Mouse (Mus musculus) liver, embryonic 13.5 days (tissue): ENCODE results near the gene Mob1b. TPM values are rescaled to one million over a fixed set of nuclear protein-coding genes. Genes with fewer than 3 reads are reported as not detected.

Experiments
- ATAC-seq: fragments of 200-750 bp; cut with Nextera tagmentation; 2 replicates; pipeline ENCODE4 v1.8.0; 2017; ENCODE audit warnings: low read depth, mild to moderate bottlenecking, moderate number of reproducible peaks, moderate library complexity
- DNase-seq: peaks from one replicate; pipeline ENCODE4 v3.0.0; 2022
- H3K27ac ChIP-seq: fragments of 300-500 bp; sonication (generic); 2 replicates; pipeline ENCODE4 v1.5.1; 2015; ENCODE audit warnings: moderate library complexity, mild to moderate bottlenecking, inconsistent platforms
- H3K27me3 ChIP-seq: fragments of 300-500 bp; sonication (generic); 2 replicates; pipeline ENCODE4 v1.6.1; 2015; ENCODE audit warnings: mild to moderate bottlenecking, inconsistent platforms
- H3K36me3 ChIP-seq: fragments of 300-500 bp; sonication (generic); 2 replicates; pipeline ENCODE4 v1.6.1; 2015; ENCODE audit warnings: mild to moderate bottlenecking, inconsistent platforms
- H3K4me1 ChIP-seq: fragments of 300-500 bp; sonication (generic); replicated peaks from 2 replicates; pipeline ENCODE4 v1.6.1; 2015; ENCODE audit warnings: inconsistent platforms
- H3K4me2 ChIP-seq: fragments of 300-500 bp; sonication (generic); 2 replicates; pipeline ENCODE4 v1.6.1; 2015; ENCODE audit warnings: inconsistent platforms, mild to moderate bottlenecking, moderate library complexity
- H3K4me3 ChIP-seq: fragments of 300-500 bp; sonication (generic); replicated peaks from 2 replicates; pipeline ENCODE4 v1.5.1; 2015; ENCODE audit warnings: mild to moderate bottlenecking, inconsistent platforms
- H3K9ac ChIP-seq: fragments of 300-500 bp; sonication (generic); 2 replicates; pipeline ENCODE4 v1.6.1; 2015; ENCODE audit warnings: mild to moderate bottlenecking, inconsistent platforms
- H3K9me3 ChIP-seq: fragments of 300-500 bp; sonication (generic); replicated peaks from 2 replicates; pipeline ENCODE4 v1.6.1; 2016; ENCODE audit warnings: inconsistent platforms
- WGBS: fragments of 180-500 bp; shearing (Covaris S2); methylation state at CpG from one replicate; pipeline ENCODE4 v1.1.7; 2015; ENCODE audit not compliant: insufficient replicate concordance; 5-methylcytosine and 5-hydroxymethylcytosine counted together
- polyA plus RNA-seq: library from polyadenylated mRNA; unstranded; fragments of >200 nt; fragmentation: Nextera tagmentation; extraction: Ambion mirVana; gene quantifications from 2 replicates; pipeline ENCODE4 v1.2.1, GENCODE M21; 2015

Gene Mob1b
- polyA plus RNA-seq, 1 experiment from 2014 or later, result 8.8 TPM

- no peak overlapping the region for H3K9ac ChIP-seq
- WGBS, result 61% methylated on average over 8 of the region's 8 CpGs
- H3K27me3 ChIP-seq, result peaks cover 29% of the 10 kb centered on the region; the same call in 1 of the 2 replicates
- H3K36me3 ChIP-seq, result no peaks in the 10 kb centered on the region
- H3K27ac ChIP-seq, result no peak overlapping the region
- DNase-seq, result no peak
- no peak for ATAC-seq
- no peak overlapping the region for H3K4me2 ChIP-seq
- no peaks in the 10 kb centered on the region for H3K9me3 ChIP-seq
- H3K4me3 ChIP-seq, result no peak overlapping the region
- H3K4me1 ChIP-seq, result peaks cover 21% of the 10 kb centered on the region
Observed at GRCm38 (mm10) chr5:88687996-88688406, 32.7 kb upstream of the Mob1b start.

- H3K9me3 ChIP-seq, result no peaks in the 10 kb centered on the region
- no peaks in the 10 kb centered on the region for H3K36me3 ChIP-seq
- WGBS, result 60% methylated on average over 15 of the region's 15 CpGs
- DNase-seq (peak; percentile 22), ATAC-seq (peak; percentile 37; the same call in 1 of the 2 replicates)
- no peak overlapping the region for H3K27ac ChIP-seq
- peaks cover 24% of the 10 kb centered on the region; the same call in 1 of the 2 replicates for H3K27me3 ChIP-seq
- no peak overlapping the region for H3K4me3 ChIP-seq
- H3K9ac ChIP-seq, result no peak overlapping the region
- H3K4me2 ChIP-seq, result no peak overlapping the region
- peaks cover 20% of the 10 kb centered on the region for H3K4me1 ChIP-seq
Observed at GRCm38 (mm10) chr5:88688583-88689187, 32.0 kb upstream of the Mob1b start.

GRCm38 (mm10) chr5:88689279-88689938 is 31.2 kb upstream of the Mob1b start:
- ATAC-seq (no peak), DNase-seq (no peak)
- peaks cover 17% of the 10 kb centered on the region; the same call in 1 of the 2 replicates for H3K27me3 ChIP-seq
- no peak overlapping the region for H3K4me2 ChIP-seq
- peaks cover 18% of the 10 kb centered on the region for H3K4me1 ChIP-seq
- no peaks in the 10 kb centered on the region for H3K9me3 ChIP-seq
- H3K9ac ChIP-seq, result no peak overlapping the region
- no peak overlapping the region for H3K4me3 ChIP-seq
- WGBS, result 56% methylated on average over 3 of the region's 3 CpGs
- no peaks in the 10 kb centered on the region for H3K36me3 ChIP-seq
- H3K27ac ChIP-seq, result no peak overlapping the region

GRCm38 (mm10) chr5:88690681-88691505 is 29.8 kb upstream of the Mob1b start:
- Histone ChIP-seq H3K4me1 (peaks cover 13% of the 10 kb centered on the region; the same call in 1 of the 2 replicates), H3K27ac (peak overlapping the region; percentile 34; the same call in 1 of the 2 replicates), H3K27me3 (0 out of 2 replicates have a peak, but pooled peaks cover 3% of the 10 kb centered on the region), H3K9me3 (no peaks in the 10 kb centered on the region), H3K9ac (no peak overlapping the region), H3K36me3 (no peaks in the 10 kb centered on the region), H3K4me3 (no peak overlapping the region), H3K4me2 (no peak overlapping the region)
- peak; percentile 27; the same call in 1 of the 2 replicates for ATAC-seq
- WGBS, result 61% methylated on average over 10 of the region's 10 CpGs
- no peak for DNase-seq

- peak overlapping the region; percentile 34; the same call in 1 of the 2 replicates for H3K27ac ChIP-seq
- no peak for DNase-seq
- no peak for ATAC-seq
- H3K4me1 ChIP-seq, result peaks cover 13% of the 10 kb centered on the region; the same call in 1 of the 2 replicates
- WGBS, result 52% methylated on average over 6 of the region's 6 CpGs
- no peak overlapping the region for H3K4me2 ChIP-seq
- no peak overlapping the region for H3K9ac ChIP-seq
- H3K9me3 ChIP-seq, result no peaks in the 10 kb centered on the region
- H3K4me3 ChIP-seq, result no peak overlapping the region
- no peaks in the 10 kb centered on the region for H3K27me3 ChIP-seq
- no peaks in the 10 kb centered on the region for H3K36me3 ChIP-seq
Observed at GRCm38 (mm10) chr5:88691506-88692095, 29.1 kb upstream of the Mob1b start.

GRCm38 (mm10) chr5:88692586-88692985 is 28.1 kb upstream of the Mob1b start:
- H3K27me3 ChIP-seq, result no peaks in the 10 kb centered on the region
- no peaks in the 10 kb centered on the region for H3K9me3 ChIP-seq
- H3K27ac ChIP-seq, result no peak overlapping the region
- H3K9ac ChIP-seq, result no peak overlapping the region
- ATAC-seq, result no peak
- peaks cover 13% of the 10 kb centered on the region; the same call in 1 of the 2 replicates for H3K4me1 ChIP-seq
- no peak overlapping the region for H3K4me3 ChIP-seq
- no peaks in the 10 kb centered on the region for H3K36me3 ChIP-seq
- WGBS, result 77% methylated on average over 4 of the region's 4 CpGs
- no peak overlapping the region for H3K4me2 ChIP-seq
- DNase-seq, result no peak

GRCm38 (mm10) chr5:88693057-88693456 is 27.6 kb upstream of the Mob1b start:
- Histone ChIP-seq H3K4me1 (peaks cover 10% of the 10 kb centered on the region; the same call in 1 of the 2 replicates), H3K4me3 (no peak overlapping the region), H3K36me3 (no peaks in the 10 kb centered on the region), H3K4me2 (no peak overlapping the region), H3K9ac (no peak overlapping the region), H3K27ac (no peak overlapping the region), H3K9me3 (no peaks in the 10 kb centered on the region), H3K27me3 (no peaks in the 10 kb centered on the region)
- DNase-seq, result no peak
- ATAC-seq, result no peak

GRCm38 (mm10) chr5:88697291-88697690 is 23.4 kb upstream of the Mob1b start:
- DNase-seq, result no peak
- no peaks in the 10 kb centered on the region for H3K36me3 ChIP-seq
- 69% methylated on average over 5 of the region's 5 CpGs for WGBS
- no peak overlapping the region for H3K9ac ChIP-seq
- H3K27me3 ChIP-seq, result no peaks in the 10 kb centered on the region
- ATAC-seq, result no peak
- no peak overlapping the region for H3K4me2 ChIP-seq
- no peaks in the 10 kb centered on the region for H3K9me3 ChIP-seq
- no peak overlapping the region for H3K4me3 ChIP-seq
- no peak overlapping the region for H3K27ac ChIP-seq
- H3K4me1 ChIP-seq, result 0 out of 2 replicates have a peak, but pooled peaks cover 5% of the 10 kb centered on the region

GRCm38 (mm10) chr5:88699251-88699913 is 21.3 kb upstream of the Mob1b start:
- Histone ChIP-seq H3K9ac (no peak overlapping the region), H3K27me3 (no peaks in the 10 kb centered on the region), H3K36me3 (no peaks in the 10 kb centered on the region), H3K4me1 (0 out of 2 replicates have a peak, but pooled peaks cover 3% of the 10 kb centered on the region), H3K4me3 (no peak overlapping the region), H3K9me3 (no peaks in the 10 kb centered on the region), H3K27ac (no peak overlapping the region), H3K4me2 (no peak overlapping the region)
- no peak; the same call in 1 of the 2 replicates for ATAC-seq
- DNase-seq, result no peak
- WGBS, result 71% methylated on average over 4 of the region's 4 CpGs

- 0 out of 2 replicates have a peak, but pooled peaks cover 3% of the 10 kb centered on the region for H3K4me1 ChIP-seq
- DNase-seq (no peak), ATAC-seq (no peak; the same call in 1 of the 2 replicates)
- no peak overlapping the region for H3K27ac ChIP-seq
- H3K9me3 ChIP-seq, result no peaks in the 10 kb centered on the region
- 57% methylated on average over 4 of the region's 4 CpGs for WGBS
- H3K4me2 ChIP-seq, result no peak overlapping the region
- no peaks in the 10 kb centered on the region for H3K36me3 ChIP-seq
- no peak overlapping the region for H3K4me3 ChIP-seq
- no peak overlapping the region for H3K9ac ChIP-seq
- H3K27me3 ChIP-seq, result no peaks in the 10 kb centered on the region
Observed at GRCm38 (mm10) chr5:88702041-88702440, 18.6 kb upstream of the Mob1b start.
